Mouse (Mus musculus): ENCODE measurements around the gene Pls1.

- TF ChIP-seq POLR2A (IDR thresholded peaks at IDR 0.05; ENCODE audit: insufficient read depth, low read depth, low read length) (no peak), CTCF (IDR thresholded peaks at IDR 0.05; ENCODE audit: insufficient read depth, low read depth, low read length) (no peak)
Observed at GRCm38 (mm10) chr9:95783646-95784293, 61.3 kb downstream of the Pls1 start.

Data from olfactory bulb, adult 2 months (tissue).